Mouse (Mus musculus): Measurements from ENCODE around the gene Scaf1.

DNA sequence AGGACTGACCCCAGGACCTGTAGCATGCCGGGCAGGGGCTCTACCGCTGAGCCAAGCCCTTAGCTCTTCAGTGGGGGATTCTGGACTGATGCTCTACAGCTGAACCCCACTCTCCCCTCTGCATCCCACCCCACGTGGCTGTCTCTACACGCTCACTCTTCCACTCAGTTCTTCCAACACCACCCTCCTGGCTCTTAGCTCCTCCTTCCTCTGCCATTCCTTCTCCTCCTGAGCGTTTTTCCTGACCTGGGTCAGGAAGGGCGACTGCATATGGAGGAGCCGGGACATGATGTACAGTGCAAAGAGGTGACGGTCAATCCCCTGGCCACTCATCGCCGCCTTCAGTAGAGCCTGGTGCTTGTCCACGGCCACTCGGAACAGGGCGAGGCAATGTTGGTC lies 55.7 kb downstream of the Scaf1 start:
- no peak for TF ChIP-seq POLR2A (IDR thresholded peaks at IDR 0.05; ENCODE audit: borderline replicate concordance, extremely low read depth, insufficient read depth, insufficient read length, poor library complexity, severe bottlenecking)
- no peak for TF ChIP-seq CTCF (IDR thresholded peaks at IDR 0.05; ENCODE audit: borderline replicate concordance, extremely low read depth, insufficient read depth, insufficient read length)
